Mouse (Mus musculus): ENCODE measurements around the gene Large1. TPM values are rescaled to one million over a fixed set of nuclear protein-coding genes. Genes with fewer than 3 reads are reported as not detected.
"Not testable (repeated sequence)": the region's sequence is repeated elsewhere in the genome, so short reads cannot be mapped to it uniquely, and the experiment has no call there.

Gene Large1
- 2.1 TPM in 2 replicates for polyA plus RNA-seq (2012; rRNA removed)

DNA sequence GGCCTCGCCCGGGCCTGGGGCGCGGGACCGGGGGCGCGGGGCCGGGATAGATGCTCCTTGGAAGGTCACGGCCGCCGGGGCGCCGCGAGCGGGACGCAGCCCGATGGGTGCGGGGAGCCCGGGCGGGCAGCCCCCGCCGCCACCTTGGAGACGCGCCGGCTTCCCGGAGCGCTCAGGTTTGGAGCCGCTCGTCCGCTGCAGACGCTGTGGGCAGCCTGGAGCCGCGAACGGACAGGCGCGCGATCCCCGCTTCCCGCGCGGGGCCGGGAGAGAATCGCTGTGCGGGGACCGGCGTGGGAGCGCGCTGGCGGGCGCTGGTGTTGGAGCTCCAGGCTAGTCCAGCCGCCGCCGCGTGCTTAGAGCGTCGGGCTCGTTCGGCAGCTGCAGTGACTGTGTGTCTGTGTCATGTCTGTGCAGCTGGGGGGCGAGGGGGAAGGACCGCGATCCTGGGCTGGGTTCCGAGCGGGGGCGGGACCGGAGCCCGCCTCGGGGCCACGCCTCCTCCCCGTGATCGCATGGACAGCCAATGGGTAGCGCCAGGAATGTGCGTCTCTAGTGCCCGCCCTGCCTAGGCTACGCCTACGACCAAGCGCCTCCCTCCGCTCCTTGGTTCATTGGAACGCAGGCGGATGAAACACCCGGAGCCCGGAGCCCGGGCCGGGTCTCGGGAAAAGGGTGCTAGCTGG lies at the start of gene Large1:
Gene Large1, minus strand, starts transcription at position 433 of the 686 bp plus-strand sequence.
- Histone ChIP-seq H3K36me3 (ENCODE audit: control insufficient read depth, insufficient read depth, low read length) (no peaks in the 10 kb centered on the region), H3K27me3 (ENCODE audit: control insufficient read depth, insufficient read depth, low read length) (peaks cover 10% of the 10 kb centered on the region), H3K4me3 (ENCODE audit: extremely low read depth, insufficient read depth, insufficient read length) (peak within 1 kb of the TSS; percentile 78), H3K27ac (ENCODE audit: insufficient read depth, low read length) (peak within 1 kb of the TSS; percentile 49), H3K4me1 (ENCODE audit: control insufficient read depth, insufficient read depth, insufficient read length) (peaks cover 15% of the 10 kb centered on the region)
- DNase-seq (ENCODE audit: low read depth in 1 of 2, low spot score in 2 of 2) = peak; percentile 45 to 71
- TF ChIP-seq POLR2A (IDR thresholded peaks at IDR 0.05; ENCODE audit: low read depth, low read length) (no peak), CTCF (IDR thresholded peaks at IDR 0.05; ENCODE audit: extremely low read depth, insufficient read depth, insufficient read length, insufficient replicate concordance) (no peak)
- WGBS = under 1% methylated on average over 77 of the region's 84 CpGs

DNA sequence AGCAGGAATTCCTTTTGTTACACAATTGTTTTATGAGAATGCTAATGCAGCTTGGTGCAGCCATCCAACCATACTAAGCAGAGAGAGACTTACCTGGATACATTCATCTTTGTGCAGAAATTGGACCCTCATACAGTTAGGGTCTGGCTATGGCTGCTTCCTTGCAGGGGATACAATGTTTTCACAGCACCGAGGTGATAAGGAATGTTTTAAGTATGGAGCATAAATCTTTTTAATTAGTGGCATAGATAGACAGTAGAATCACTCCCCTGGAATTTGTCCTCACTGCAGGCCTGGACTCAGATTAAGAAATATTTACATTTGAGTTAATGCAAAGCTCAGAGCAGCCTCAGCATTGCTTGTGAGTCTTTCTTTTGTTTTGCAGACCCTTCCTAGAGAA lies 47.0 kb upstream of the Large1 start:
- Histone ChIP-seq H3K27me3 (ENCODE audit: control insufficient read depth, insufficient read depth, low read length) (no peaks in the 10 kb centered on the region), H3K4me3 (ENCODE audit: extremely low read depth, insufficient read depth, insufficient read length) (no peak overlapping the region), H3K36me3 (ENCODE audit: control insufficient read depth, insufficient read depth, low read length) (no peaks in the 10 kb centered on the region), H3K27ac (ENCODE audit: insufficient read depth, low read length) (no peak overlapping the region), H3K4me1 (ENCODE audit: control insufficient read depth, insufficient read depth, insufficient read length) (no peaks in the 10 kb centered on the region)
- TF ChIP-seq CTCF (IDR thresholded peaks at IDR 0.05; ENCODE audit: extremely low read depth, insufficient read depth, insufficient read length, insufficient replicate concordance) (no peak), POLR2A (IDR thresholded peaks at IDR 0.05; ENCODE audit: low read depth, low read length) (no peak)
- 60% methylated on average over 1 of the region's 1 CpGs for WGBS
- DNase-seq (ENCODE audit: low read depth in 1 of 2, low spot score in 2 of 2) = no peak

DNA sequence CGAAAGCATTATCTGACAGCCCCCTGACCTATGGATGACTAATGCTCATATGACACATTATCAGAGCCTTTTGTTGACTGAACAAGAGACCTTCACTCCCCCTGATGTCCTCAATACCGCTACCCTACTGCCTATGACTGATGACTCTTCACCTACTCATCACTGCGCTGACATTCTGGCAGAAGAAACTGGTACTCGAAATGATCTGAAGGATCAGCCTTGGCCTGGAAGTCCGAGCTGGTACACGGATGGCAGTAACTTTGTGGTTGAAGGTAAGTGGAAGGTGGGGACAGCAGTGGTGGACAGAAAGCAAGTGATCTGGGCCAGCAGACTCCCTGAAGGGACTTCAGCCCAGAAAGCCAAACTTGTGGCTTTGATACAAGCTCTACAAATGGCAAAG lies 19.7 kb upstream of the Large1 start:
- H3K27me3 ChIP-seq (ENCODE audit: control insufficient read depth, insufficient read depth, low read length); H3K4me3 ChIP-seq (ENCODE audit: extremely low read depth, insufficient read depth, insufficient read length); H3K4me1 ChIP-seq (ENCODE audit: control insufficient read depth, insufficient read depth, insufficient read length); H3K27ac ChIP-seq (ENCODE audit: insufficient read depth, low read length); DNase-seq (ENCODE audit: low read depth in 1 of 2, low spot score in 2 of 2); H3K36me3 ChIP-seq (ENCODE audit: control insufficient read depth, insufficient read depth, low read length): not testable (repeated sequence)
- 83% methylated on average over 6 of the region's 6 CpGs for WGBS

DNA sequence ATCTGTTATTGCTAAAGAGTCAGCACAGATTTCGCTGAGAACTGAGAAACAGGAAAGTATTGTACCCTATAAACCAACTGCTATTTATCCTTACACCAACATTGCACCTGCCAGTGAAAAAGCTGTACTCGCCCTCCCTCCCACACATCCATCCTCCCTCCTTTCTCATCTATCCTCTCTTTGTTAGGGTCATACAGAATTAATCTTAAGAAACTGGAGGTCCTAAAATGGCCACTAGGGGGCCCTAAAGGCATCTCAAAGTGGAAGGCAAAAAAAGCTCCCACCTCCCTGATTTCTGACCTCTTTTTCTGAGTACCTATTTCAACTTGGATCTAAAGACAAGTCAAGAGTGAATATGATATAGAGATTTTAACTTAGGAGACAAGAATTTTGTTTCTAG lies 2.6 kb upstream of the Large1 start:
- no peak for DNase-seq (ENCODE audit: low read depth in 1 of 2, low spot score in 2 of 2)
- Histone ChIP-seq H3K4me3 (ENCODE audit: extremely low read depth, insufficient read depth, insufficient read length) (no peak overlapping the region), H3K27me3 (ENCODE audit: control insufficient read depth, insufficient read depth, low read length) (peaks cover 10% of the 10 kb centered on the region), H3K27ac (ENCODE audit: insufficient read depth, low read length) (no peak overlapping the region), H3K4me1 (ENCODE audit: control insufficient read depth, insufficient read depth, insufficient read length) (peaks cover 15% of the 10 kb centered on the region), H3K36me3 (ENCODE audit: control insufficient read depth, insufficient read depth, low read length) (no peaks in the 10 kb centered on the region)
- no peak for TF ChIP-seq POLR2A (IDR thresholded peaks at IDR 0.05; ENCODE audit: low read depth, low read length)
- no peak for TF ChIP-seq CTCF (IDR thresholded peaks at IDR 0.05; ENCODE audit: extremely low read depth, insufficient read depth, insufficient read length, insufficient replicate concordance)
- WGBS = 32% methylated on average over 2 of the region's 2 CpGs

DNA sequence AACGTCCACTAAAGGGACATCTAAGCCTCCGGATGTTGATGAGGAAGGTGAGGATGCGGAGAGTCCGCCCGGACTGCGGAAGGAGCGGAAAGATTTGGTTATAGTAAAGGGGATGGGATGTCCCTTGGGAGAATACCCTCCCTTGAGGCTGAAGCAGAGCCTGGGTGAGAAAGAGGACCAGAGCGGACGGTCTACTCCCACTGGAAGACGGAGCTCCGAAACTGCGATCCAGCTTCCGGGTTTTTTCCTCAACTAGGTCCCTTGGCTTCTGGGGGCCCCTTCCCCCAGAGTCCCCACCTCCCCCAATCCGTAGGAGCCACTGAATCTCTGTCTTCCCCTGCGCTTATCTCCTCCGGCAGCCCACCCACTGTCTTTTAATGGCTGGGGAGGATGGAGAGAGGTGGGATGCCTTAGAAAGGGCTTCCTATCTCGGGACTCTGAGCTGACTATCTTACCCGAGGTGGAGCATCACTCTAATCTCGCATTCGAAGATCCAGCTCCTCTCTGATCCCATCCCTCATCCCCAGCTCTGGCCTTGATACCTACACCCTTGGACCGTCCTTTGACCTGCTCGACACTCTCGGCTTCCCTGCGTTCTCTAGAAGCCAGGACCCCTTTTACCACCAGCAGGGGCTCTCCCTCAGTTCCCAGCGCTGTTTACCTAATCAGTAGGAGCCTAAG lies 1.0 kb upstream of the Large1 start:
- peaks cover 15% of the 10 kb centered on the region for H3K4me1 ChIP-seq (ENCODE audit: control insufficient read depth, insufficient read depth, insufficient read length)
- TF ChIP-seq POLR2A (IDR thresholded peaks at IDR 0.05; ENCODE audit: low read depth, low read length) (no peak), CTCF (IDR thresholded peaks at IDR 0.05; ENCODE audit: extremely low read depth, insufficient read depth, insufficient read length, insufficient replicate concordance) (no peak)
- DNase-seq (ENCODE audit: low read depth in 1 of 2, low spot score in 2 of 2) = peak in 1 of 2 experiments; percentile 3
- under 1% methylated on average over 25 of the region's 25 CpGs for WGBS
- 0 out of 2 replicates have a peak overlapping the region, but pooled peaks have one; percentile 20 for H3K27ac ChIP-seq (ENCODE audit: insufficient read depth, low read length)
- H3K27me3 ChIP-seq (ENCODE audit: control insufficient read depth, insufficient read depth, low read length) = peaks cover 10% of the 10 kb centered on the region
- peak overlapping the region; percentile 78 for H3K4me3 ChIP-seq (ENCODE audit: extremely low read depth, insufficient read depth, insufficient read length)
- H3K36me3 ChIP-seq (ENCODE audit: control insufficient read depth, insufficient read depth, low read length) = no peaks in the 10 kb centered on the region

DNA sequence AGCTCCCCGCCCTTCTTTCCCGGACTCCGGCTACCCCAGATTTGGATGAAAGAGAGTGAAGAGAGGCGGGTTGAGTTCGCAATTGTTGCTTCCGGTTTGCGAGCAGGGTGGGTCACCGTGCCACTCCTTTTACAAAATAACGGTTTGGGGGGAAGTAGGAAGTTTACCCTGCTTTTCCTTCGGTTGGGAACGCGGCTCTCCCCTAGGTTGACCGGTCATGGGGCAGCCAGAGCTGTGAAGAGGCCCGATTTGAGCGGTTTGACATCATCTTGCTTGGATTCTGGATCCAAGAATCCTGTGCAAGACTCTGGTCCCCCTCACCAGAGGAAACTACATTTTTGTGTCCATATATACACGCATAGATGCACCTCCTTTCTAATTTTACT lies 447 bp upstream of the Large1 start:
- peak overlapping the region; percentile 20 for H3K27ac ChIP-seq (ENCODE audit: insufficient read depth, low read length)
- H3K36me3 ChIP-seq (ENCODE audit: control insufficient read depth, insufficient read depth, low read length) = no peaks in the 10 kb centered on the region
- H3K4me1 ChIP-seq (ENCODE audit: control insufficient read depth, insufficient read depth, insufficient read length) = peaks cover 15% of the 10 kb centered on the region
- peaks cover 10% of the 10 kb centered on the region for H3K27me3 ChIP-seq (ENCODE audit: control insufficient read depth, insufficient read depth, low read length)
- H3K4me3 ChIP-seq (ENCODE audit: extremely low read depth, insufficient read depth, insufficient read length) = peak overlapping the region; percentile 78
- TF ChIP-seq POLR2A (IDR thresholded peaks at IDR 0.05; ENCODE audit: low read depth, low read length) (no peak), CTCF (IDR thresholded peaks at IDR 0.05; ENCODE audit: extremely low read depth, insufficient read depth, insufficient read length, insufficient replicate concordance) (no peak)
- WGBS = under 1% methylated on average over 16 of the region's 16 CpGs
- no peak for DNase-seq (ENCODE audit: low read depth in 1 of 2, low spot score in 2 of 2)
